Mouse (Mus musculus): ENCODE data around the gene Bcl6b.

- TF ChIP-seq FLI1 (IDR thresholded peaks at IDR 0.05; ENCODE audit: low read length) (no peak), GATA1 (IDR thresholded peaks at IDR 0.05; ENCODE audit: borderline replicate concordance, low read length) (no peak)
Observed at GRCm38 (mm10) chr11:70178756-70179155, 50.8 kb downstream of the Bcl6b start.
